Mouse (Mus musculus): Measurements from ENCODE around the gene Baz2b.

The Baz2b gene

DNA sequence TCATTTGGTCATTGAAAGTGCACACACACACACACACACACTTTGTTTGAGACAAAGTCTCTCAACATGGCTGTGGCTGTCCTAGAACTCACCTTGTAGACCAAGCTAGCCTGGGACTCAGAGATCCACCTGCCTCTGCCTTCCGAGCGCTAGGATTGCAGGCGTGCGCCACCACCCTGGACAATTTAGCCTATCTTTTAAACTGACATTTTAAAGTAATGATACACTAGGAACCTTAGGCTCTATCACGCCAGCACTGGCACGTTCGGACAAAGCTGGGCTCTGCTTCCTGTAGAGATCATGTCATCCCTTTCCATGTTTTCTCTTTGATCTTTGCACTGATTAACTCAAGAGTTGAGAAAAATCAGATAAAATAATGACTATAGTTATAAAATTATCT is 81.0 kb downstream of the Baz2b start:
- no peak for DNase-seq (ENCODE audit: low read depth)

- DNase-seq (ENCODE audit: low read depth) = no peak
These were observed 82.8 kb downstream of the Baz2b start for GRCm38 (mm10) chr2:60126831-60127230.

- DNase-seq (ENCODE audit: low read depth) = no peak
These were observed 83.3 kb downstream of the Baz2b start for GRCm38 (mm10) chr2:60126292-60126691.

DNA sequence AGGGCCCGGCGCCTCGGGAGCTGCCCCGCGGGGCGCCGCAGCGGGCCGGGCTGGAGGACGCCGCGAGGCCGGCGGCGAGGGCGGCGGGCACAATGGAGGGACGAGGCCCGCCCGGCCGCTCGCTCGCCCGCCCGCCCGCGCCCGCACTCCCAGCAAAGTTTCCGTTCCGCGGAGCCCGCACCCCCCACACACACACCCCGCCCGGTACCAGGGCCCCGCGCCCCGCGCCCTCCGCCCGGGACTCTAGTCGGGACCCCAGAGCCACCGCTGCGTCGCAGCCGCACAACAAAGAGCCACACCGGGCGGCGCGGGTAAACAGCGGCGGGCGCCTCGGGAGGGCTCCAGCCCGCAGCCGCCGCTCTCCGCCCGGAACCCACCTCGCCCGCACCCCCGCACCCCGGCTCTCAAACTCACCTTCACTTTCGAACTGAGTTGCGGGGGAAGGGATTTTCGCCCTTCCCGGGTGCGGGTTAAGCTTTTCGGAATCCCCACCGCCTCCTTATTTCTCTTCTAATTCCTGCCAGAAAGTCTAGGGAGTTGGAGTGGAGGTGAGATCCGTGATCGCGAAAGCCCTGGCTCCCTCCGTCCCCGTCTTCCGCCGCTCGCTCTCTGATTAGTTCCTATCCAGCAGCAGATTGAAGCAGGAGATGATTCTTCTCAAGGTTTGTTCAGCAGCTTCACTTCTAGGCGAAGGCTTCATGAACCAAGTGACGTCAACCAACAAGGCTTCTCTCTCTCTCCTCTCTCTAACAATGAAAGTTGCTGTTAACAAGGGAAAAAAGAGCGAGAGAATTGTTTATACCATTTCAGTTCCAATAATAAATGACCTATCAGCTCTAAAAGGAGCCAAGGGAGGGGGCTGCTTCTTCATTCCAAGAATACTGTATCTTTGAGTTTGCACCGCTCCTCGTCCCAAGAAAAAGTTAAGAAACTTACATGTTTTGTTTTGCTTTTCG is 84.3 kb downstream of the Baz2b start:
- peak; percentile 79 for DNase-seq (ENCODE audit: low read depth)

- peak; percentile 62 for DNase-seq (ENCODE audit: low read depth)
These were observed 85.0 kb downstream of the Baz2b start for GRCm38 (mm10) chr2:60124648-60125048.

DNA sequence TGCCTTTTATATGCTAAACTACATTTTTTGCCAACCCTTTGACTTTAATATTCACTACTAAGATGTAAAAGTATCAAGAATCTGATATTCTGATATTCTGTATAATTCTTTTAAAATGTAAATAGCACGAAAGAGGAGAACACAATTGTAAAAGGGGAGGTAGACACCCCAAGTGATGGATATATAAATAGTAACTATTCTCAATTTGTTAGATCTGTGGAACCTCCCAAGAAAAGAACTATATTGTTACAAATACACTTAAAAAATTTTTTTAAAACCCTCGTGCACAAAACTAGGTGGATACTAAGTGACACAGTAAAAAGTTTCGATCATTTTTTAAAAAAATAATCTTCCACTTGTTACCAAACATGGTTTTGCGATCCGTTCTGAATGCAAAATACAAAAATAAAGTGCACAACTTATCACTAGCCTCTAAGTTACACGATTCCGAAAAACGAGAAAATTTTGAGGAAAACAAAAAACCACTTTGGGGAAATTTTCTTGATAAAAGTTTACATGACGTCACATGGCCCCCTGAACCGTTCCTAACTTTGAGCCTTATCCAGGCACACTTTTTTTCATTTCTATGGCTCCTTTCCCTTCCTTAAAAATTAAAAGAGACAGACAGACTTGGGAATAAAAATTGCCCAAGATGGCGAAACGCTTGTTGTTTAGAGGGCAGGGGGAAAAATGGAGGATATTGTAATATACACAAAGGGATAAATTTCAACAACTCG is 85.6 kb downstream of the Baz2b start:
- no peak for DNase-seq (ENCODE audit: low read depth)

- DNase-seq (ENCODE audit: low read depth) = peak; percentile 21
These were observed 86.4 kb downstream of the Baz2b start for GRCm38 (mm10) chr2:60123061-60123874.

DNA sequence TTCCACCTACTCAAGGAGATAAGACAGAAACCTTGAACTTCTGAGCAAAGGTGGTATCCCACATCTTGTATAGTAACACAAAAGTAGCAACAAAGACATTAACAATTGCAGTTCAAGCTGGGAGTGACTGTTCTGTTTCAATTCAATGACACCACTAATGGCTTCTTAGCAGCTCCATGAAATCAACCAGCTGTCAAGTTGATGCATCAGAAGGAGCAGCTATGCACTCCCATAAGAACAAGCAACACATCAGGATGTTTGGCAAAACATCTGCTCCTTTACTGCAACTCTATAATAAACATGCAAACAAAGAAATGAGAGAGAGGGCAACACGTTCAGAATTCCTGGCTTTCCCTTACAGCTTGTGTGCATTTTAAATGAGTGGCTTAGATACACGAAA is 87.5 kb downstream of the Baz2b start:
- DNase-seq (ENCODE audit: low read depth) = no peak

DNA sequence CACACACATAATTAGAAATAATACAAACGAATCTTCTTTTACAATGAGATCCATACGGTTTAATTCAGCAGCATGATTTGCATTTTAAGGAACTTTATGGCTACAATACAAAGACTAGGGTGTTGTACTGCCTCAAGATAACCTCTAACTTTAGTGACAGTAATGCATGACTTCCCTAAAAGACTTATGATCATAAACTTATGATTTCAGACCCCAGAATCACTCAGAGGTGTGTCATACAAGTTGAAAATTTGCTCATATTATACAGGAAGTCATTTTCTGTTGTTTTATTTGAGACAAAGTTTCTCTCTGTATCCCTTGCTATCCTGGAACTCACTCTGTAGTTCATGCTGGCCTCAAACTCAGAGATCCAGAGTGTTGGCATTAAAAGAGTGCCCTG is 89.0 kb downstream of the Baz2b start:
- no peak for DNase-seq (ENCODE audit: low read depth)

- DNase-seq (ENCODE audit: low read depth) = no peak
These were observed 90.7 kb downstream of the Baz2b start for GRCm38 (mm10) chr2:60118684-60119558.

GRCm38 (mm10) chr2:60117867-60118266 is 91.8 kb downstream of the Baz2b start:
- DNase-seq (ENCODE audit: low read depth) = no peak

DNA sequence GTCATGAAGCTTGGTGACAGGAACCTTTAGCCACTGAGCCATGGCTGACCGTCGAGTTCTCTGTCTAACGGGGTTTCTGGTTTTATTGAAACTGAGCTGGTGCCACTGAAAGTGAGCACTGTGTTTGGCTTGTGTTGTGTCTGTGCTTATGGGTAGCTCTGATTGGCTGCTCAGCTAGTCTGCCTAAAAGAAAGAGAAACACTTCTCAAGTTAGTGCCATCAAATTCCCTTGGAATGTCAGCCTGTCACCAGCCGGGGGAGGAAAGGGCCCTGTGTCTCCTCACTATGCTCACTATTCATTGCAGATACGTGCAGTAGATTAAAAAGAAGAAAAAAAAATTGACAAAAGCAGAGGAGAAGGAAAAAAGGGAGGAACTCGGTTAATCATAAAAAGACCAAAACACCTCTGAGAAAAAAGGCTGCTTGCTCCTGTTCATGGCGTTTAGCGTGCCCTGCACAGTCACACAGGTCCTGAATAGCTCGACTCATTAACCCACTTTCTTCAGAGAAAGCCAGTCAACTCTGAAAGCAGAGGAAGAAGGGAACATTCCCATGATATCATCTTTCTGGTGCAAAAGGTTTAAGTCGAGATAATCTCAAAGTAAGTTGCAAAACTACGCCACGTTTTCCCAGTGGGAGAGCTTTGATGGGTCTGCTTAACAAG is 93.6 kb downstream of the Baz2b start:
- no peak for DNase-seq (ENCODE audit: low read depth)

DNA sequence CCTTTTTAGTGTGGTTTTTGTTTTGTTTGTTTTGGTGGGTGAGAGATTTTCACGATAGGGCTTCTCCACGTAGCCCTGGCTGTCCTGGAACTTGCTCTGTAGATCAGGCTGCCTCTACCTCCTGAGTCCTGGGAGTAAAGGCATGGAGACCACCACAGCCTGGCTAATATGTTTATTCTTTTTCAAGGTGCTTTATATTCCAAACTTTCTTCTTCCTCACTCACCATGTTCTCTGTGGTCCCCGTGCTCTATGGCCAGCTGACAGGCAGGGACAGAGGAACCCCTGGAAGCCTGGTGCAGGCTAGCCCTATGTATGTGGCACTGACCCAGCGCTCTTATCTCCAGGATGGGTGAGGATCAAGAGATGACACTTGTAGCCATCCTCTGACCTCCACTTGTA is 94.7 kb downstream of the Baz2b start:
- DNase-seq (ENCODE audit: low read depth) = no peak

DNA sequence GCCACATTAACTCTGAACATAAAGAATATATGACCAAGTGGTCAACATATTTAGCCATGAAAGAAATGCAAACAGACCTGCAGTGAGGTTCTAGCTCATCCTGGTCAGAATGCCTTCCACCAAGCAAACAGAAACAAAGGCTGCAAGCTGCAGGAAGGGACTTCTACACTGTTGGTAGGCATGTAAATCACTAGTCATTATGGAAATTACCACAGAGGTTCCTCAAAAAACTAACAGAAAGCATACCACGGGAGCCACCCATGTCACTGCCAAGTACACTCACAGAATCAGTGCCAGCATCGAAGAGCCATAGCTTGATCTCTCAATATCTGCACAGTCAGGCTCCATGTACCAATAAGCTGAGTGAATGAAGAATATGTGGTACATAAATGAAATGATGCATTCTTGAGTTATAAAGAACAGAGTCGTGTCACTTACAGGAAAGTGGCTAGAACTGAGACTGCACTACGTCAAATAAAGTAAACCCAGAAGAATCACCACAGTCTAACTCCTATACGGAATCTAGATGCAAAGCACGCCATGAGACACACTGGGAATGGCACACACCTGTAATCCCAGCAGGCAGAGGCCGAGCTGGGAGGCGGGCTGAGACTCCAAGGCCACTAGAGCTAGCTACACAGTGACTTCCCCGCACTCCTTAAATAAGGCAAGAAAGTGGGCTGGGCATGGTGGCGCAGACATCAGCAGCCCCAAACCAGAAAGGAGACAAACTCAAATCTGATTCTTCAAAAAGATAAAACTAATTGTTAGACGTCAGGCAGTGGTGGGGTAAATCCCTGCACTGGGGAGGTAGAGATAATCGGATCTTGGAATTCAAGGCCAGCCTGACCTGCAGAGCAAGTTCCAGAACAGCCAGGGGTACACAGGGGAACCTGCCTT is 95.7 kb downstream of the Baz2b start:
- no peak for DNase-seq (ENCODE audit: low read depth)

DNA sequence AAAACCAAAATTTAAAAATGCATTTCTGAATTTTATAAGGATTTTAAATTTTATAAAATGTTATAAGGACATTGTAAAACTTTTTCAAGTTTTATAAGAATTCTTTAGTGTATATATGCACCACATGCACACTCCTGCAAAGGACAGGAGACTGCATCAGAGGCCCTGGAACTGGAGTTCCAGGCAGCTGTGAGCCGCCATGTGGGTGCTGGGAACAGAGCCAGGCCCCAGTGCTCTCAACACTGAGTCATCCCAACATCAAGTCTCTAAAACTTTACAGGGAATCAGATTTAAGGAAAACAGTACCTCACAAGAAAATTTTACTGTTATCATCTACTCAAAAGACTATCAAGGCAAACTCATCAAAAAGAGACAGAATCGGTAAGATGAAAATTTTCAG is 97.5 kb downstream of the Baz2b start:
- DNase-seq (ENCODE audit: low read depth) = no peak

DNA sequence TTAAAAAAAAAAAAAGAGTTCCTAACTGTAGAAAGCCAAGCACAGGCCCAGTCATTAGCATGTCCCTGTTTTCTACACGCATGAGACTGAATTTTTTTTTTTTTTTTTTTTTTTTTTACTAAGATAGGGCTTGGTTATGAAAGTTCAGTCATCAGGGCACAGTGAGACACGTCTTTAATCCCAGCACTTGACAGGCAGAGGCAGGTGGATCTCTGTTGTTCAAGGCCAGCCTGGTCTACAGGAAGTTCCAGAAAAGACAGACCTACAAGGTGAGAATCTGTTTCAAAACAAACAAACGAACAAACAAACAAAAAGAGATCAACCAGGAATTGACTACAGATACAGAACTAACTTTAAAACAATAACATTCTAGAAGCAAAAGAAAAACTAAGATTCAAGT is 100.6 kb downstream of the Baz2b start:
- DNase-seq (ENCODE audit: low read depth) = no peak

GRCm38 (mm10) chr2:60096625-60097024 is 113.0 kb downstream of the Baz2b start:
- DNase-seq (ENCODE audit: low read depth) = no peak

GRCm38 (mm10) chr2:60090280-60090679 is 119.4 kb downstream of the Baz2b start:
- no peak for DNase-seq (ENCODE audit: low read depth)

DNA sequence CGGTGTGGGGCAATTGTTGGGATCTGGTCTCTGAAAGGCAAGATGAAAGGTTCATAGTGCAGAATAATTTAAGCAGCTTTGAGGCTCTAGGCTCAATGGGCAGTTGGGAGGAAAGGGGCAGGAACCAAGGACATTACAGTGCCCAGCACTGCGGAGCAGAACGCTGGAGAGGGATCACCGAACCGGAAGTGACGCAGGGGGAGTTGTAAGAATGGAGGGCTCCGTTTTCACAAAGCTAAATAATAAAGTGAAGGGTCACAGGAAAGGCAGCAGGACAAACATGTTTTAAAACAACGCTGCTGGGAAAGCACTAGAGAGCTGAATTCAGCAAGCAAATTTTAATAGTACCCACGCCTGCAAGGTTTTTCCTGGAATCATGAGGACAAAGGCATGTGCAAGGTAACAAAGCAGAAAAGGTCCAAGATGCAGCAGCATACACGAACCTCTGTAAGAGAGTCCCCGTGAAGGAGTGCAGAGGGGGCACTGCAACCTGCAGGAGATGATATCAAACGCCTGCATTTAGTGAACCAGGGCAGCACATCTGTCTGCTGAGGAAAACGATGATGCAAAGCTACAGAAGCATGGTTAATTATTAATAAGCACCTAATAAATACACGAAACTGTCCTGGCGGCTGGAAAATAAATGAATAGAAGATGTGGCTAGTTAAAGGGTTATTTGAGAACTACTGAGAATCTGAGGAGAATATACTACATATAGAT is 120.0 kb downstream of the Baz2b start:
- DNase-seq (ENCODE audit: low read depth) = no peak

Data from naive thymus-derived CD4-positive, alpha-beta T cell, adult 2 months (primary cell).